Mouse (Mus musculus) MEL (cell line): Measurements from ENCODE around the gene Snx4.

Experiments used
- CHD1 ChIP-seq: IDR thresholded peaks from 2 replicates; pipeline ENCODE4 v1.6.1; 2012; ENCODE audit warnings: low read depth, mild to moderate bottlenecking, inconsistent platforms, low read length, improper control_type of control experiment
- CHD2 ChIP-seq: IDR thresholded peaks from 2 replicates; pipeline ENCODE4 v1.6.1; 2011; ENCODE audit warnings: low read length, improper control_type of control experiment
- CTCF ChIP-seq, 3 experiments: IDR thresholded peaks in 2 of 3; conservative IDR thresholded peaks in 1 of 3; 2 replicates each; pipeline ENCODE4 v1.5.1; 2011 to 2012; ENCODE audit warnings: low read length in 3 of 3, low read depth in 2 of 3, mild to moderate bottlenecking in 2 of 3, improper control_type of control experiment in 1 of 3, inconsistent platforms in 1 of 3, mixed read lengths in 1 of 3, moderate library complexity in 1 of 3; ENCODE audit not compliant: control insufficient read depth in 1 of 3, insufficient read depth in 1 of 3, poor library complexity in 1 of 3, severe bottlenecking in 1 of 3
- ELF1 ChIP-seq: IDR thresholded peaks from 2 replicates; pipeline ENCODE4 v1.6.1; 2014; ENCODE audit warnings: low read depth, mild to moderate bottlenecking, inconsistent platforms, low read length, improper control_type of control experiment, moderate library complexity
- HCFC1 ChIP-seq: IDR thresholded peaks from 2 replicates; pipeline ENCODE4 v1.6.1; 2012; ENCODE audit warnings: low read depth, mild to moderate bottlenecking, inconsistent platforms, low read length, improper control_type of control experiment, moderate library complexity
- JUND ChIP-seq: IDR thresholded peaks from 2 replicates; pipeline ENCODE4 v1.6.1; 2011; ENCODE audit warnings: low read depth, mild to moderate bottlenecking, improper control_type of control experiment, low read length
- MAFK ChIP-seq: IDR thresholded peaks from 2 replicates; pipeline ENCODE4 v1.6.1; 2011; ENCODE audit warnings: low read depth, mild to moderate bottlenecking, low read length, improper control_type of control experiment, borderline replicate concordance
- POLR2A ChIP-seq, 2 experiments: IDR thresholded peaks; 2 replicates each; pipeline ENCODE4 v1.6.1; 2011 to 2012; ENCODE audit warnings: low read length in 2 of 2, mild to moderate bottlenecking in 2 of 2, control low read depth in 1 of 2, improper control_type of control experiment in 1 of 2, low read depth in 1 of 2, moderate library complexity in 1 of 2; ENCODE audit not compliant: control insufficient read depth in 1 of 2, insufficient read depth in 1 of 2, poor library complexity in 1 of 2
- RCOR1 ChIP-seq: IDR thresholded peaks from 2 replicates; pipeline ENCODE4 v1.6.1; 2012; ENCODE audit warnings: low read depth, mild to moderate bottlenecking, inconsistent platforms, low read length, improper control_type of control experiment
- TBP ChIP-seq: IDR thresholded peaks from 2 replicates; pipeline ENCODE4 v1.8.0; 2011; ENCODE audit warnings: low read depth, low read length, improper control_type of control experiment
- TCF12 ChIP-seq: IDR thresholded peaks from 2 replicates; pipeline ENCODE4 v1.6.1; 2014; ENCODE audit warnings: low read depth, mild to moderate bottlenecking, inconsistent platforms, low read length, improper control_type of control experiment, moderate library complexity
- USF2 ChIP-seq, 2 experiments: IDR thresholded peaks; 2 replicates each; pipeline ENCODE4 v1.6.1; 2011 to 2012; ENCODE audit warnings: improper control_type of control experiment in 2 of 2, low read length in 2 of 2, borderline replicate concordance in 1 of 2, inconsistent platforms in 1 of 2, low read depth in 1 of 2, mild to moderate bottlenecking in 1 of 2; ENCODE audit not compliant: insufficient read depth in 1 of 2
- ZC3H11A ChIP-seq: IDR thresholded peaks from 2 replicates; pipeline ENCODE4 v1.6.1; 2012; ENCODE audit warnings: low read depth, mild to moderate bottlenecking, inconsistent platforms, low read length, improper control_type of control experiment
- ZNF384 ChIP-seq: IDR thresholded peaks from 2 replicates; pipeline ENCODE4 v1.6.1; 2012; ENCODE audit warnings: low read depth, mild to moderate bottlenecking, inconsistent platforms, low read length, improper control_type of control experiment

DNA sequence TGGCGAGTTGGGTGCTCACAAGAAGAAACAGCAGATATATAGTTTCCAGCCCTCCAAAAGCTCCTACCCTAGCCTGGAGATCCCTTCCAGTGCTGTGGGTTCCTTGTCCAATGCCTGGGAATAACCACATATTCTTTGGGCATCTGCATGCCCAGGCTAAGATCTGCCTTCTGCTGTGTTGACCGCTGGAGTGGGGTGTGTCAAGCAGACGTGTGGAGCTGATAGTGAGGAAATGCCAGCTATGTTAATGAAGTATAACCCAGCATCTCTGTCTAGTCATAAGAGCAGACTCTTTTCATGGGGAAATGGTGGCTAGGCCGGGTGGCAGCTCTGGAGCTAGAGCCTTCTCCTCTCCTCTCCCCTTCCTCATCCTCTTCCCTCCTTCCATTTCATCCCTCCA lies 64.4 kb downstream of the Snx4 start:
- no peak for TF ChIP-seq CHD1
- TF ChIP-seq CHD2 = no peak
- TF ChIP-seq CTCF (IDR thresholded peaks at IDR 0.05 in 2 of 3, conservative IDR thresholded peaks at IDR 0.05 in 1 of 3; ENCODE audit: control insufficient read depth in 1 of 3, insufficient read depth in 1 of 3, low read depth in 2 of 3, low read length in 3 of 3, poor library complexity in 1 of 3, severe bottlenecking in 1 of 3) = no peak
- TF ChIP-seq POLR2A (IDR thresholded peaks at IDR 0.05; ENCODE audit: control insufficient read depth in 1 of 2, insufficient read depth in 1 of 2, low read depth in 1 of 2, low read length in 2 of 2, poor library complexity in 1 of 2) = no peak
- no peak for TF ChIP-seq ZNF384
- TF ChIP-seq TBP = no peak
- no peak for TF ChIP-seq ELF1
- TF ChIP-seq ZC3H11A = no peak
- TF ChIP-seq HCFC1 = no peak
- no peak for TF ChIP-seq JUND
- TF ChIP-seq RCOR1 = no peak
- TF ChIP-seq TCF12 = no peak
- no peak for TF ChIP-seq USF2 (IDR thresholded peaks at IDR 0.05; ENCODE audit: borderline replicate concordance in 1 of 2, insufficient read depth in 1 of 2, low read depth in 1 of 2, low read length in 2 of 2)
- no peak for TF ChIP-seq MAFK
